Mouse (Mus musculus): Measurements from ENCODE around the gene Msmo1. TPM values are rescaled to one million over a fixed set of nuclear protein-coding genes. Genes with fewer than 3 reads are reported as not detected.

The Msmo1 gene
- total and polyA plus RNA-seq, 2 experiments = 87.0 to 352 TPM

DNA sequence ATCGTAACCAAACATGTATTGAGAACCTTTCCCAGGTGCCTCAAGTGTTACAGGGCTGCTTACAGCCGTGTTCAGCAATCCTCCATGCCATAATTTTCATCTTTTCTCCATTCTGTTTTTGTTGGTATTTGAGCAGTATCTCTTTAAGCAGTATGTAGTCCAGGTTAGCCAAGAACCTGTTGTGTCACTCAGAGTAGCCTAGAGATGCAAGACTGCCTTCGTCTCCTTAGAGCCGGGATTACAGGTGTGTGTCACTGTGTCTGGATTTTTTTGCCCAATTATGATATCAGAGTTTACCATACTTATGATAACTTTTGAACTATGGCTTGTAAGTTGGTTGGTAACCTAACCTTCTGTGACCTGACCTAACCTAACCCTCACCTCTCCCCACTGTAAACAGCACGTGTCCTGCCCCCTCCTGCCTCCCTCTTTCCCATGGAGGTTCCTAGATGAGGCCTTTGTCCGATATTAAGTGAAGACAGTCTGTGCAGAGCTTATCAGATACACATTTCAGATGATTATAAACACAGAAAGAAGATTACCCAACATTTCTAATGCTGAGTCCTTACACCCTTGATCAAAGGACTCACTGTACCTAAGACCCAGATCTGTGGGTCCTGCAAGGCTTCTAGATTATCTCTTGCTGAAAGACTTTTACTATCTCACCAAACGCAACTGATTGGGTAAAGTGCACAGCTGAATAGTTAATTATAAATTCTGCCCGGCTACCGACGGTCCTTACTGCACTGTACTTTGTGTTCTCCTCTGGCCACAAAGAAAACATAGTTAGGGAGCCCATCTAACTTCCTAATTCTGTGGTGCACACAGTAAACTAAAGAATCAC, 12.8 kb upstream of the Msmo1 start:
- WGBS = 29% methylated on average over 10 of the region's 10 CpGs
- DNase-seq (ENCODE audit: extremely low read depth, low read depth, low spot score) = peak; percentile 92
- no peaks in the 10 kb centered on the region for H3K27me3 ChIP-seq (ENCODE audit: control insufficient read depth, insufficient read depth, low read length)
- H3K79me2 ChIP-seq (ENCODE audit: control insufficient read depth, insufficient read depth, low read length) = no peaks in the 10 kb centered on the region
- H3K4me1 ChIP-seq (ENCODE audit: control insufficient read depth, insufficient read depth, low read length) = peaks cover 7% of the 10 kb centered on the region
- H3K4me3 ChIP-seq (ENCODE audit: insufficient read depth, low read depth, low read length) = no peak overlapping the region
- H3K27ac ChIP-seq (replicated peaks; ENCODE audit: insufficient read depth, low read depth, low read length) = peak overlapping the region; percentile 92
- peaks cover 32% of the 10 kb centered on the region for H3K36me3 ChIP-seq (ENCODE audit: control insufficient read depth, insufficient read depth, low read length)
- H3K9ac ChIP-seq (ENCODE audit: low read depth, low read length) = peak overlapping the region; percentile 57
- TF ChIP-seq CTCF (IDR thresholded peaks at IDR 0.05; ENCODE audit: low read depth, low read length) = no peak
- no peak for TF ChIP-seq POLR2A (IDR thresholded peaks at IDR 0.05; ENCODE audit: extremely low read depth, insufficient read depth, low read length)

- Histone ChIP-seq H3K79me2 (ENCODE audit: control insufficient read depth, insufficient read depth, low read length) (no peaks in the 10 kb centered on the region), H3K27ac (replicated peaks; ENCODE audit: insufficient read depth, low read depth, low read length) (no peak overlapping the region), H3K4me1 (ENCODE audit: control insufficient read depth, insufficient read depth, low read length) (peaks cover 3% of the 10 kb centered on the region), H3K27me3 (ENCODE audit: control insufficient read depth, insufficient read depth, low read length) (no peaks in the 10 kb centered on the region), H3K36me3 (ENCODE audit: control insufficient read depth, insufficient read depth, low read length) (peaks cover 21% of the 10 kb centered on the region), H3K4me3 (ENCODE audit: insufficient read depth, low read depth, low read length) (no peak overlapping the region), H3K9ac (ENCODE audit: low read depth, low read length) (no peak overlapping the region)
- no peak for TF ChIP-seq POLR2A (IDR thresholded peaks at IDR 0.05; ENCODE audit: extremely low read depth, insufficient read depth, low read length)
- no peak for TF ChIP-seq CTCF (IDR thresholded peaks at IDR 0.05; ENCODE audit: low read depth, low read length)
- WGBS = 93% methylated on average over 13 of the region's 13 CpGs
- no peak for DNase-seq (ENCODE audit: extremely low read depth, low read depth, low spot score)
Observed at GRCm38 (mm10) chr8:64740547-64741211, 7.1 kb upstream of the Msmo1 start.

DNA sequence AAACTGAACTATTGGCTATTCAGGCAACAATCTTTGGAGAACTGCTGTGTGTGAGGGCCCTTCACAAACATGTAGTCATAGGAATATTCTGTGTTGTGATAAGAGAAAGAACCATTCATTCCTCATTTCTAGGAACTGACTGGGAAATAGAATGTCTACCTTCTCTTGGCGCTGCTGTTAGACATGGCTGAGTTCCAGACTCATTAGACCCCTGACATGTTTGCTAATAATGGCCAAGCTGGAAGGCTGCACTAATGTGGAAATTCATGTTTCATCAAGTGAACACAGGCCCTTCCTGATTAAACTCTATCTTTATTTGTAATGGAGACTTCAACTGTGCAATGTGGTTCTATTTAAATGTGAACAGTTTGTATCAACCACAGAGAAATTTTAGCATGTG, 5.3 kb upstream of the Msmo1 start:
- Histone ChIP-seq H3K79me2 (ENCODE audit: control insufficient read depth, insufficient read depth, low read length) (no peaks in the 10 kb centered on the region), H3K27me3 (ENCODE audit: control insufficient read depth, insufficient read depth, low read length) (no peaks in the 10 kb centered on the region), H3K9ac (ENCODE audit: low read depth, low read length) (no peak overlapping the region), H3K4me3 (ENCODE audit: insufficient read depth, low read depth, low read length) (no peak overlapping the region), H3K27ac (replicated peaks; ENCODE audit: insufficient read depth, low read depth, low read length) (no peak overlapping the region), H3K4me1 (ENCODE audit: control insufficient read depth, insufficient read depth, low read length) (peaks cover 10% of the 10 kb centered on the region), H3K36me3 (ENCODE audit: control insufficient read depth, insufficient read depth, low read length) (peaks cover 21% of the 10 kb centered on the region)
- TF ChIP-seq CTCF (IDR thresholded peaks at IDR 0.05; ENCODE audit: low read depth, low read length) = no peak
- no peak for TF ChIP-seq POLR2A (IDR thresholded peaks at IDR 0.05; ENCODE audit: extremely low read depth, insufficient read depth, low read length)
- WGBS = 86% methylated on average over 1 of the region's 1 CpGs
- no peak for DNase-seq (ENCODE audit: extremely low read depth, low read depth, low spot score)

DNA sequence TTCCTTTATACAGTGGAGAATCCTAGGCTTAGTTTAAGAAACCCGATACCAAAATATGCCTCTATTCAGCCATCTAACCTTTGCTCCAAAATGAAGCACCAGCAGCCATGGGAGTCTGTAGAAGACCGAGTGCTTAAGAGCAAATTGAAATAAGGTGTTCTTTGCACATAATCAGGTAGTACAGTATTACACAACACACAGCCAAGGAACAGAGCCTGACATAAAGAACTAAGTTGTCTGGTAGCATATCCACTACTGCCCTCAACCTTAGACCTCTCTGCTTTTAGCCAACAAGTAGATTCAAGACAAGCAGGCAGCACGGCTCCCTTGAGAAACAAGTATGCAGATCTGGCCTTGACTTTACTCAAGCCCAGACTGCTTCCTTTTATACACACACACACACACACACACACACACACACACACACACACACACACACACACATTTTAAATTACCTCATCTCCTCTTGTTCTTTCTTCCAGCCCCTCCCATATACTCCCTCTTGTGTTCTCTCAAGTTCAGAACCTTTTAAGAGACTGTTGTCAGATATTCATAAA, 3.3 kb upstream of the Msmo1 start:
- H3K9ac ChIP-seq (ENCODE audit: low read depth, low read length) = no peak overlapping the region
- peaks cover 5% of the 10 kb centered on the region; the same call in 1 of the 2 replicates for H3K79me2 ChIP-seq (ENCODE audit: control insufficient read depth, insufficient read depth, low read length)
- no peak overlapping the region for H3K27ac ChIP-seq (replicated peaks; ENCODE audit: insufficient read depth, low read depth, low read length)
- no peak for DNase-seq (ENCODE audit: extremely low read depth, low read depth, low spot score)
- WGBS = 85% methylated on average over 3 of the region's 3 CpGs
- TF ChIP-seq CTCF (IDR thresholded peaks at IDR 0.05; ENCODE audit: low read depth, low read length) = no peak
- TF ChIP-seq POLR2A (IDR thresholded peaks at IDR 0.05; ENCODE audit: extremely low read depth, insufficient read depth, low read length) = no peak
- no peaks in the 10 kb centered on the region for H3K27me3 ChIP-seq (ENCODE audit: control insufficient read depth, insufficient read depth, low read length)
- H3K4me1 ChIP-seq (ENCODE audit: control insufficient read depth, insufficient read depth, low read length) = peaks cover 14% of the 10 kb centered on the region
- H3K36me3 ChIP-seq (ENCODE audit: control insufficient read depth, insufficient read depth, low read length) = peaks cover 11% of the 10 kb centered on the region
- no peak overlapping the region for H3K4me3 ChIP-seq (ENCODE audit: insufficient read depth, low read depth, low read length)

DNA sequence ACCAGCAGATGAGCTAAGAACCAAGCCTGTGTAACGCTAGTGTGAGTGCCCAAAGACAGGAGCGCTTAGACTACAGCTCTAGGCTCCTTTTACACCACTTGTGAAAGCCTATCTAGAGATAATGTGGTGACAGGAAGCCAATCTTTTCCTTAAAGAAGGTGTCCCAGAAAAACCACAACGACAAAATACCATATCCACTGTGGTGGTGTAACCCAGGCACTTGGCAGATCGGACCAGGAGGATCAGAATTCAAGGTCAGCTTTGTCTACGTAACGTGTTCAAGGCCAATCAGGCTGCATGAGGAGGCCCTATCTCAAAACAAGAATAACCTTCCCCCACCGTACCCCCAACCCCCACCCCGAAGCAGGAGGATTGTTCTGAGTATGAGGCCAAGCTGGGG, 1.6 kb upstream of the Msmo1 start:
- H3K9ac ChIP-seq (ENCODE audit: low read depth, low read length) = no peak overlapping the region
- H3K27me3 ChIP-seq (ENCODE audit: control insufficient read depth, insufficient read depth, low read length) = no peaks in the 10 kb centered on the region
- 28% methylated on average over 8 of the region's 8 CpGs for WGBS
- peak; percentile 74 for DNase-seq (ENCODE audit: extremely low read depth, low read depth, low spot score)
- no peak for TF ChIP-seq POLR2A (IDR thresholded peaks at IDR 0.05; ENCODE audit: extremely low read depth, insufficient read depth, low read length)
- TF ChIP-seq CTCF (IDR thresholded peaks at IDR 0.05; ENCODE audit: low read depth, low read length) = no peak
- peaks cover 8% of the 10 kb centered on the region for H3K36me3 ChIP-seq (ENCODE audit: control insufficient read depth, insufficient read depth, low read length)
- H3K27ac ChIP-seq (replicated peaks; ENCODE audit: insufficient read depth, low read depth, low read length) = peak overlapping the region; percentile 56
- H3K79me2 ChIP-seq (ENCODE audit: control insufficient read depth, insufficient read depth, low read length) = peaks cover 5% of the 10 kb centered on the region; the same call in 1 of the 2 replicates
- peaks cover 21% of the 10 kb centered on the region for H3K4me1 ChIP-seq (ENCODE audit: control insufficient read depth, insufficient read depth, low read length)
- H3K4me3 ChIP-seq (ENCODE audit: insufficient read depth, low read depth, low read length) = no peak overlapping the region

Measured in liver, adult 2 months (tissue).